Mouse (Mus musculus) liver, embryonic 14.5 days (tissue): ENCODE measurements around the gene Clasp1.

Experiments used
- CTCF ChIP-seq: IDR thresholded peaks from 2 replicates; pipeline ENCODE4 v1.5.1; 2016; ENCODE audit warnings: antibody characterized with exemption, low read depth, control low read depth
- EP300 ChIP-seq: IDR thresholded peaks from 2 replicates; pipeline ENCODE4 v1.6.1; 2016; ENCODE audit warnings: antibody characterized with exemption, low read depth

- TF ChIP-seq CTCF: no peak
- no peak for TF ChIP-seq EP300
Observed at GRCm38 (mm10) chr1:118399625-118400310, 10.9 kb downstream of the Clasp1 start.
